Mouse (Mus musculus) gastrocnemius, adult 2 months (tissue): ENCODE data around the gene Hsp90ab1. TPM values are rescaled to one million over a fixed set of nuclear protein-coding genes. Genes with fewer than 3 reads are reported as not detected.

Experiments used
- DNase-seq: peaks from one replicate; pipeline ENCODE4 v3.0.0; 2022
- H3K27ac ChIP-seq: fragments of 200-600 bp; 2 replicates; pipeline ENCODE4 v1.8.1; 2022; ENCODE audit warnings: mild to moderate bottlenecking
- H3K4me3 ChIP-seq: fragments of 200-600 bp; 2 replicates; pipeline ENCODE4 v1.8.1; 2022; ENCODE audit warnings: mild to moderate bottlenecking, moderate library complexity
- CTCF ChIP-seq: fragments of 200-600 bp; IDR thresholded peaks from 2 replicates; pipeline ENCODE4 v1.8.1; 2022; ENCODE audit warnings: antibody characterized with exemption, mild to moderate bottlenecking, moderate library complexity
- intact Hi-C: fragments of 180-260 bp; cut with DNase I; formaldehyde crosslinking; loops from one replicate; pipeline ENCODE4 v1.15.1; 2025
- total RNA-seq, 2 experiments: library from RNA; stranded (reverse); gene quantifications; 2 replicates each; pipeline ENCODE4 v1.2.3; 2021

The Hsp90ab1 gene
- total RNA-seq, 2 experiments from 2014 or later, result 1,106 to 1,162 TPM

DNA sequence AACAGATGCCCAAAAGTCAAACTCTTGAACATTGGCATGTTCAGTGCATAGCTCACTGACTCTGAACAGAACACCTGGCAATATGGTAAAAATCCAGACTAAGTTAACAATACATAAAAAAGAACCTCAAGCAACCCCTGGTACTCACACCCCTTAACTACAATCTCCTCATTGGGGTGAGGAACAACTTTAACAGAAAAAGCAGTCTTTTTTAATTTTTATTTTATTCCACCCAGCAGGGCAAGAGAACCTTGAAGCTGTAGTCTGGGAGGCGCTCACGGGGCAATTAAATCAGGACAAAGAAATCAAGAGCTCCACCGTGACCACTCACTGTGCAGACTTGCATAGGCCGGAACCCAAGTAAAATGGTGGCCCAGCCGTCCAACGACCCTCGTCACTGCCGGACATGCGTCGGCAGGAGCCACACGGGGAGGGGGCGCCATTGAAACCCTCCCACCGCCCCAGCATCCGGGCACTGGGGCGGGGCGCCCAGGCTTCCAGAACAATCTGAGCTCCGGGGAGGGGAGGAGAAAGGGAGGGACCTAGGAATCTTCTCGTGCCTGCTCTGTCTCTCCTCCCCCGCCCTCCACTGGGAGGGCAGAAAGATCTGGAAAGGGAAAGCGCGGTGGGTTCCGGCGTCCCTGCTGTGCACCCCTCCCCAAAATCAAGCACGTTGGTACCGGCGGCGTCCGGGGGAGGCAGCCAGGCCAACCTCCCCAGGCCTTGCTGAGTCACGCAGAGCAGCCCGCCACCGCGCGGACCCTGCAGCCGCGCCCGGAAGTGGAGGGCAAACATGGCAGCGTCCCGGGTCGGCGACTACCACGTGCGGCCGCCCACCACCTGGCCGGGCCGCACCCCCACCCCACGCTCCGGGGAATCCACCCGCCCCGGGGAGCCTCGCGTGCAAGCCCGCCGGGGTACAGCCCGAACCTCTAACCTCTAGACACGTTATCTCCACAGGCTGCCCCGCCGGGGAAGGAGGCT, 676 bp downstream of the Hsp90ab1 start:
- peak; percentile 84 for DNase-seq
- H3K27ac ChIP-seq, result peak overlapping the region; percentile 96
- intact Hi-C loops, result no loop called here
- peak overlapping the region; percentile 81 for H3K4me3 ChIP-seq
- TF ChIP-seq CTCF, result peak; percentile 28

GRCm38 (mm10) chr17:45569999-45570398, 3.1 kb downstream of the Hsp90ab1 start:
- no peak for DNase-seq
- no peak overlapping the region for H3K27ac ChIP-seq
- no peak overlapping the region; the same call in 1 of the 2 replicates for H3K4me3 ChIP-seq
- TF ChIP-seq CTCF, result no peak
- intact Hi-C loops, result no loop called here

GRCm38 (mm10) chr17:45568990-45569389, 4.1 kb downstream of the Hsp90ab1 start:
- no peak overlapping the region for H3K4me3 ChIP-seq
- H3K27ac ChIP-seq, result no peak overlapping the region
- no peak for TF ChIP-seq CTCF
- no peak for DNase-seq
- intact Hi-C loops, result no loop called here

- no peak overlapping the region for H3K27ac ChIP-seq
- H3K4me3 ChIP-seq, result no peak overlapping the region
- no peak for TF ChIP-seq CTCF
- DNase-seq, result no peak
- intact Hi-C loops, result no loop called here
These were observed 5.9 kb downstream of the Hsp90ab1 start for GRCm38 (mm10) chr17:45567162-45567601.

GRCm38 (mm10) chr17:45566360-45567161, 6.5 kb downstream of the Hsp90ab1 start:
- TF ChIP-seq CTCF, result no peak
- H3K4me3 ChIP-seq, result no peak overlapping the region
- no peak overlapping the region for H3K27ac ChIP-seq
- no peak for DNase-seq
- intact Hi-C loops, result no loop called here

DNA sequence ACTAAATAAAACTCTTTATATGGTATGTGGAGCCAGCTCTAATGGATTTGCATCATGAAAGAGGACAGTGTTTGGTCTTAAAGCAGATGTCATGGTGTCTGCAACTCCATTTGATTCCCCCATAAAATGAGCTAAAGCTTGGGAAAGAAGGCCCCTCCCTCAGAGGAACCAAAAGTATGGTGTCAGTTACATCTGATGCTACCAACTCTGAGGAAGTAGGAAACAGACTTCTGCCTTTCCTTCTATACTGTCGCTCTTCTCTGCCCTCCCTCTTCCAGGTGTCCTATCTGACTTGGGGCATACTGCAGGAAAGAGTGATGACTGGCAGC, 7.1 kb downstream of the Hsp90ab1 start:
- no peak overlapping the region for H3K4me3 ChIP-seq
- TF ChIP-seq CTCF, result no peak
- no peak for DNase-seq
- no peak overlapping the region for H3K27ac ChIP-seq
- intact Hi-C loops, result no loop called here

- intact Hi-C loops, result no loop called here
- no peak for DNase-seq
- no peak for TF ChIP-seq CTCF
- Histone ChIP-seq H3K27ac (no peak overlapping the region; the same call in 1 of the 2 replicates), H3K4me3 (peak overlapping the region; percentile 99)
These were observed 8.0 kb downstream of the Hsp90ab1 start for GRCm38 (mm10) chr17:45565103-45565502.

GRCm38 (mm10) chr17:45564531-45565084, 8.5 kb downstream of the Hsp90ab1 start:
- TF ChIP-seq CTCF, result no peak
- Histone ChIP-seq H3K27ac (peak overlapping the region; percentile 94), H3K4me3 (peak overlapping the region; percentile 99)
- peak; percentile 55 for DNase-seq
- intact Hi-C loops, result no loop called here

DNA sequence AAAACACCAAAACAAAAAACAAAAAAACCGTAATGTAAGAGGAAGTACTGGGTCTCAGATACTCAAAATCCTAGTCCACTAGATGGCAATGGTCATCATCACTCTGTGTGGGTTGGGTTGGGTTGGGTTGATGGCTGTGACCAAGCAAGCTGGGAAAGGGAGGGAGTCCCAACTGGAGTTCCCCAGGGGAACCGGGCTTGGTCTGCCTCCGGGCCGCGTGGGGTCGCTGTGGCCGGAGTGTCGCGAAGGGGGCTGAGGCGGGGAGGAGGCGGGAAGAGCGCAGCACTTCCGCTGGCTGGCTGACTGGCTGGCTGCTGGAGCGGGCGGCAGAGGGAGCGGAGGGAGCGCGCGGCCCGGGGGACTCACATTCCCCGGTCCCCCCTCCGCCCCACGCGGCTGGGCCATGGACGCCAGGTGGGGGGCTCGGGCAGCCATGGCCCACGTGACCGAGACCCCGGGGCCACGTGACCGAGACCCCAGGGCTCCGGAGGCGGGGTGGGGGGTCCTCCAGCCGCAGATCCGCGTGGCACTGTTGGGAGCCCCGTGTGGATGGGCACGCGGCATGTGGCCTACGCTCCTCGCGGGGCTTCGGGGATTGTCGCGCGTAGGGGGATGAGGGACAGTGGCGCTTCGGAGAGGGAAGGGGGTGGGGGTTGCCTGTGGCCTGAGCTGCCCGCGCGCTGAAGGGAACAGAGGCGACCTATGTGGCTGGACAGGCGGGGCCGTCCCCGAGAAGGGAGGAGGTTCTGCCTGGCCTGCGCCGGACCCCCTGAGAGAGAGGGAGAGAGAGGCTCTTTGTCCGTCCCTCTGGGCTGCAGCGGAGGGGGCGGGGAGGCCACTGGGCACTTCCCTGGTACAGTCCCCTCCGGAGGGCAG, 9.2 kb downstream of the Hsp90ab1 start, which contains the start of gene Slc35b2:
Slc35b2 (plus strand) TSS at position 220 of the 876 bp plus-strand sequence.
- intact Hi-C loops, result no loop called here
- Histone ChIP-seq H3K27ac (peak within 1 kb of the TSS; percentile 94), H3K4me3 (peak within 1 kb of the TSS; percentile 99)
- peak; percentile 97 for DNase-seq
- peak; percentile 94 for TF ChIP-seq CTCF

GRCm38 (mm10) chr17:45563216-45563615, 9.9 kb downstream of the Hsp90ab1 start:
- H3K27ac ChIP-seq, result peak overlapping the region; percentile 94
- intact Hi-C loops, result no loop called here
- DNase-seq, result no peak
- no peak for TF ChIP-seq CTCF
- peak overlapping the region; percentile 99 for H3K4me3 ChIP-seq

GRCm38 (mm10) chr17:45559732-45560525, 13.1 kb downstream of the Hsp90ab1 start:
- Histone ChIP-seq H3K27ac (no peak overlapping the region), H3K4me3 (no peak overlapping the region)
- TF ChIP-seq CTCF, result no peak
- DNase-seq, result no peak
- intact Hi-C loops, result no loop called here
